Mouse (Mus musculus): ENCODE measurements around the gene Clec4e. TPM values are rescaled to one million over a fixed set of nuclear protein-coding genes. Genes with fewer than 3 reads are reported as not detected.
"Not testable (repeated sequence)": the region's sequence is repeated elsewhere in the genome, so short reads cannot be mapped to it uniquely, and the experiment has no call there.

The Clec4e gene
- polyA plus RNA-seq, 1 experiment, result not detected

- no peaks in the 10 kb centered on the region for H3K4me1 ChIP-seq (ENCODE audit: control insufficient read depth, insufficient read depth, low read length)
- H3K4me3 ChIP-seq (ENCODE audit: low read depth, low read length), result no peak overlapping the region
- no peak overlapping the region for H3K27ac ChIP-seq (ENCODE audit: insufficient read depth, low read length)
- no peak overlapping the region for H3K9ac ChIP-seq (ENCODE audit: low read depth, poor library complexity, severe bottlenecking)
- no peaks in the 10 kb centered on the region for H3K27me3 ChIP-seq (ENCODE audit: control insufficient read depth, insufficient read depth, low read length, poor library complexity, severe bottlenecking)
- no peaks in the 10 kb centered on the region for H3K36me3 ChIP-seq (ENCODE audit: control insufficient read depth, insufficient read depth, low read length, poor library complexity, severe bottlenecking)
- no peak for TF ChIP-seq EP300 (IDR thresholded peaks at IDR 0.05; ENCODE audit: insufficient read depth, low read depth, low read length)
- TF ChIP-seq POLR2A (IDR thresholded peaks at IDR 0.05; ENCODE audit: insufficient read depth, low read length), result no peak
- TF ChIP-seq CTCF (IDR thresholded peaks at IDR 0.05; ENCODE audit: low read depth, low read length), result no peak
- H3K9me3 ChIP-seq (replicated peaks; ENCODE audit: control insufficient read depth, insufficient read depth, low read length, poor library complexity, severe bottlenecking), result no peaks in the 10 kb centered on the region
Observed at GRCm38 (mm10) chr6:123264194-123264593, 25.5 kb downstream of the Clec4e start.

GRCm38 (mm10) chr6:123261555-123262161, 28.0 kb downstream of the Clec4e start, which contains the start of gene Clec4d:
Gene Clec4d, plus strand, starts transcription at chr6:123262111.
- Histone ChIP-seq H3K9ac (ENCODE audit: low read depth, poor library complexity, severe bottlenecking) (no peak within 1 kb of the TSS), H3K4me3 (ENCODE audit: low read depth, low read length) (no peak within 1 kb of the TSS), H3K4me1 (ENCODE audit: control insufficient read depth, insufficient read depth, low read length) (no peaks in the 10 kb centered on the region), H3K36me3 (ENCODE audit: control insufficient read depth, insufficient read depth, low read length, poor library complexity, severe bottlenecking) (no peaks in the 10 kb centered on the region), H3K27me3 (ENCODE audit: control insufficient read depth, insufficient read depth, low read length, poor library complexity, severe bottlenecking) (no peaks in the 10 kb centered on the region), H3K9me3 (replicated peaks; ENCODE audit: control insufficient read depth, insufficient read depth, low read length, poor library complexity, severe bottlenecking) (no peaks in the 10 kb centered on the region; the same call in 1 of the 2 replicates), H3K27ac (ENCODE audit: insufficient read depth, low read length) (no peak within 1 kb of the TSS)
- TF ChIP-seq EP300 (IDR thresholded peaks at IDR 0.05; ENCODE audit: insufficient read depth, low read depth, low read length), result no peak
- TF ChIP-seq POLR2A (IDR thresholded peaks at IDR 0.05; ENCODE audit: insufficient read depth, low read length), result no peak

GRCm38 (mm10) chr6:123260868-123261267, 28.8 kb downstream of the Clec4e start:
- H3K36me3 ChIP-seq (ENCODE audit: control insufficient read depth, insufficient read depth, low read length, poor library complexity, severe bottlenecking), result no peaks in the 10 kb centered on the region
- H3K9ac ChIP-seq (ENCODE audit: low read depth, poor library complexity, severe bottlenecking), result no peak overlapping the region
- H3K27ac ChIP-seq (ENCODE audit: insufficient read depth, low read length), result no peak overlapping the region
- TF ChIP-seq CTCF (IDR thresholded peaks at IDR 0.05; ENCODE audit: low read depth, low read length), result no peak
- TF ChIP-seq POLR2A (IDR thresholded peaks at IDR 0.05; ENCODE audit: insufficient read depth, low read length), result no peak
- no peak for TF ChIP-seq EP300 (IDR thresholded peaks at IDR 0.05; ENCODE audit: insufficient read depth, low read depth, low read length)
- H3K9me3 ChIP-seq (replicated peaks; ENCODE audit: control insufficient read depth, insufficient read depth, low read length, poor library complexity, severe bottlenecking), result no peaks in the 10 kb centered on the region; the same call in 1 of the 2 replicates
- no peaks in the 10 kb centered on the region for H3K27me3 ChIP-seq (ENCODE audit: control insufficient read depth, insufficient read depth, low read length, poor library complexity, severe bottlenecking)
- H3K4me1 ChIP-seq (ENCODE audit: control insufficient read depth, insufficient read depth, low read length), result no peaks in the 10 kb centered on the region
- no peak overlapping the region for H3K4me3 ChIP-seq (ENCODE audit: low read depth, low read length)

- Histone ChIP-seq H3K9me3 (replicated peaks; ENCODE audit: control insufficient read depth, insufficient read depth, low read length, poor library complexity, severe bottlenecking) (no peaks in the 10 kb centered on the region; the same call in 1 of the 2 replicates), H3K4me3 (ENCODE audit: low read depth, low read length) (no peak overlapping the region), H3K36me3 (ENCODE audit: control insufficient read depth, insufficient read depth, low read length, poor library complexity, severe bottlenecking) (no peaks in the 10 kb centered on the region), H3K4me1 (ENCODE audit: control insufficient read depth, insufficient read depth, low read length) (no peaks in the 10 kb centered on the region), H3K27ac (ENCODE audit: insufficient read depth, low read length) (no peak overlapping the region), H3K9ac (ENCODE audit: low read depth, poor library complexity, severe bottlenecking) (no peak overlapping the region), H3K27me3 (ENCODE audit: control insufficient read depth, insufficient read depth, low read length, poor library complexity, severe bottlenecking) (no peaks in the 10 kb centered on the region)
- TF ChIP-seq CTCF (IDR thresholded peaks at IDR 0.05; ENCODE audit: low read depth, low read length) (no peak), EP300 (IDR thresholded peaks at IDR 0.05; ENCODE audit: insufficient read depth, low read depth, low read length) (no peak), POLR2A (IDR thresholded peaks at IDR 0.05; ENCODE audit: insufficient read depth, low read length) (no peak)
Observed at GRCm38 (mm10) chr6:123259889-123260603, 29.6 kb downstream of the Clec4e start.

- no peak for TF ChIP-seq CTCF (IDR thresholded peaks at IDR 0.05; ENCODE audit: low read depth, low read length)
- TF ChIP-seq POLR2A (IDR thresholded peaks at IDR 0.05; ENCODE audit: insufficient read depth, low read length), result no peak
- TF ChIP-seq EP300 (IDR thresholded peaks at IDR 0.05; ENCODE audit: insufficient read depth, low read depth, low read length), result no peak
- no peaks in the 10 kb centered on the region for H3K36me3 ChIP-seq (ENCODE audit: control insufficient read depth, insufficient read depth, low read length, poor library complexity, severe bottlenecking)
- H3K27ac ChIP-seq (ENCODE audit: insufficient read depth, low read length), result no peak overlapping the region
- H3K27me3 ChIP-seq (ENCODE audit: control insufficient read depth, insufficient read depth, low read length, poor library complexity, severe bottlenecking), result no peaks in the 10 kb centered on the region
- no peaks in the 10 kb centered on the region for H3K4me1 ChIP-seq (ENCODE audit: control insufficient read depth, insufficient read depth, low read length)
- no peak overlapping the region for H3K4me3 ChIP-seq (ENCODE audit: low read depth, low read length)
- H3K9ac ChIP-seq (ENCODE audit: low read depth, poor library complexity, severe bottlenecking), result no peak overlapping the region
- H3K9me3 ChIP-seq (replicated peaks; ENCODE audit: control insufficient read depth, insufficient read depth, low read length, poor library complexity, severe bottlenecking), result no peaks in the 10 kb centered on the region; the same call in 1 of the 2 replicates
Observed at GRCm38 (mm10) chr6:123258946-123259345, 30.7 kb downstream of the Clec4e start.

GRCm38 (mm10) chr6:123252735-123253134, 36.9 kb downstream of the Clec4e start:
- Histone ChIP-seq H3K9me3 (replicated peaks; ENCODE audit: control insufficient read depth, insufficient read depth, low read length, poor library complexity, severe bottlenecking) (no peaks in the 10 kb centered on the region; the same call in 1 of the 2 replicates), H3K36me3 (ENCODE audit: control insufficient read depth, insufficient read depth, low read length, poor library complexity, severe bottlenecking) (no peaks in the 10 kb centered on the region), H3K9ac (ENCODE audit: low read depth, poor library complexity, severe bottlenecking) (no peak overlapping the region), H3K27ac (ENCODE audit: insufficient read depth, low read length) (no peak overlapping the region), H3K27me3 (ENCODE audit: control insufficient read depth, insufficient read depth, low read length, poor library complexity, severe bottlenecking) (no peaks in the 10 kb centered on the region), H3K4me1 (ENCODE audit: control insufficient read depth, insufficient read depth, low read length) (no peaks in the 10 kb centered on the region), H3K4me3 (ENCODE audit: low read depth, low read length) (no peak overlapping the region)
- TF ChIP-seq EP300 (IDR thresholded peaks at IDR 0.05; ENCODE audit: insufficient read depth, low read depth, low read length), result no peak
- no peak for TF ChIP-seq POLR2A (IDR thresholded peaks at IDR 0.05; ENCODE audit: insufficient read depth, low read length)
- TF ChIP-seq CTCF (IDR thresholded peaks at IDR 0.05; ENCODE audit: low read depth, low read length), result no peak

GRCm38 (mm10) chr6:123248862-123249261, 40.8 kb downstream of the Clec4e start:
- H3K9me3 ChIP-seq (replicated peaks; ENCODE audit: control insufficient read depth, insufficient read depth, low read length, poor library complexity, severe bottlenecking); H3K4me1 ChIP-seq (ENCODE audit: control insufficient read depth, insufficient read depth, low read length); H3K27ac ChIP-seq (ENCODE audit: insufficient read depth, low read length); H3K4me3 ChIP-seq (ENCODE audit: low read depth, low read length); H3K27me3 ChIP-seq (ENCODE audit: control insufficient read depth, insufficient read depth, low read length, poor library complexity, severe bottlenecking); H3K9ac ChIP-seq (ENCODE audit: low read depth, poor library complexity, severe bottlenecking); H3K36me3 ChIP-seq (ENCODE audit: control insufficient read depth, insufficient read depth, low read length, poor library complexity, severe bottlenecking): not testable (repeated sequence)

All from ES-Bruce4 (cell line).